Mouse (Mus musculus) heart, adult 2 months (tissue): Measurements from ENCODE around the gene Parpbp.

Source experiments
- CTCF ChIP-seq: fragments of 200-600 bp; IDR thresholded peaks from 2 replicates; pipeline ENCODE4 v1.8.1; 2022; ENCODE audit warnings: antibody characterized with exemption, mild to moderate bottlenecking, moderate library complexity
- POLR2A ChIP-seq: fragments of 200-500 bp; IDR thresholded peaks from 2 replicates; pipeline ENCODE4 v1.6.1; 2011; ENCODE audit warnings: mild to moderate bottlenecking, low read depth, low read length, control low read depth; ENCODE audit not compliant: insufficient read depth

- TF ChIP-seq POLR2A (no peak), CTCF (no peak)
Measured at GRCm38 (mm10) chr10:88146187-88146586, 554 bp downstream of the Parpbp start.
